Mouse (Mus musculus) lung, embryonic 14.5 days (tissue): Measurements from ENCODE around the gene Msmp. TPM values are rescaled to one million over a fixed set of nuclear protein-coding genes. Genes with fewer than 3 reads are reported as not detected.

Source experiments
- ATAC-seq: fragments of 200-750 bp; cut with Nextera tagmentation; 2 replicates; pipeline ENCODE4 v1.8.0; 2017; ENCODE audit warnings: mild to moderate bottlenecking, moderate TSS enrichment, moderate library complexity; ENCODE audit not compliant: insufficient read depth
- DNase-seq: peaks from one replicate; pipeline ENCODE4 v3.0.0-alpha.2; 2015
- H3K27ac ChIP-seq: fragments of 300-500 bp; sonication (generic); 2 replicates; pipeline ENCODE4 v1.5.1; 2014; ENCODE audit warnings: low read depth, mild to moderate bottlenecking, moderate library complexity
- H3K27me3 ChIP-seq: fragments of 300-500 bp; sonication (generic); 2 replicates; pipeline ENCODE4 v1.6.1; 2014; ENCODE audit warnings: low read length, control low read depth; ENCODE audit not compliant: insufficient read depth
- H3K36me3 ChIP-seq: fragments of 300-500 bp; sonication (generic); 2 replicates; pipeline ENCODE4 v1.6.1; 2014; ENCODE audit warnings: control low read depth; ENCODE audit not compliant: insufficient read depth
- H3K4me1 ChIP-seq: fragments of 300-500 bp; sonication (generic); 2 replicates; pipeline ENCODE4 v1.6.1; 2014; ENCODE audit warnings: antibody characterized with exemption, control low read depth; ENCODE audit not compliant: insufficient read depth
- H3K4me2 ChIP-seq: fragments of 300-500 bp; sonication (generic); 2 replicates; pipeline ENCODE4 v1.6.1; 2014; ENCODE audit warnings: mild to moderate bottlenecking
- H3K4me3 ChIP-seq: fragments of 300-500 bp; sonication (generic); 2 replicates; pipeline ENCODE4 v1.5.1; 2014; ENCODE audit warnings: low read depth, low read length
- H3K9ac ChIP-seq: fragments of 300-500 bp; sonication (generic); 2 replicates; pipeline ENCODE4 v1.6.1; 2014
- H3K9me3 ChIP-seq: fragments of 300-500 bp; sonication (generic); 2 replicates; pipeline ENCODE4 v1.6.1; 2016; ENCODE audit warnings: low read depth, low read length, control low read depth
- CTCF ChIP-seq: IDR thresholded peaks from 2 replicates; pipeline ENCODE4 v1.5.1; 2016; ENCODE audit warnings: antibody characterized with exemption, low read depth
- WGBS: fragments of 180-500 bp; shearing (Covaris S2); extraction: QIAGEN DNeasy Blood & Tissue Kit; methylation state at CpG from one replicate; pipeline ENCODE4 v1.1.7; 2014; 5-methylcytosine and 5-hydroxymethylcytosine counted together
- polyA plus RNA-seq: library from polyadenylated mRNA; unstranded; fragments of >200 nt; fragmentation: Nextera tagmentation; extraction: Ambion mirVana; gene quantifications from 2 replicates; pipeline ENCODE4 v1.2.1, GENCODE M21; 2014

Gene Msmp
- polyA plus RNA-seq, 1 experiment from 2014 or later = not detected

DNA sequence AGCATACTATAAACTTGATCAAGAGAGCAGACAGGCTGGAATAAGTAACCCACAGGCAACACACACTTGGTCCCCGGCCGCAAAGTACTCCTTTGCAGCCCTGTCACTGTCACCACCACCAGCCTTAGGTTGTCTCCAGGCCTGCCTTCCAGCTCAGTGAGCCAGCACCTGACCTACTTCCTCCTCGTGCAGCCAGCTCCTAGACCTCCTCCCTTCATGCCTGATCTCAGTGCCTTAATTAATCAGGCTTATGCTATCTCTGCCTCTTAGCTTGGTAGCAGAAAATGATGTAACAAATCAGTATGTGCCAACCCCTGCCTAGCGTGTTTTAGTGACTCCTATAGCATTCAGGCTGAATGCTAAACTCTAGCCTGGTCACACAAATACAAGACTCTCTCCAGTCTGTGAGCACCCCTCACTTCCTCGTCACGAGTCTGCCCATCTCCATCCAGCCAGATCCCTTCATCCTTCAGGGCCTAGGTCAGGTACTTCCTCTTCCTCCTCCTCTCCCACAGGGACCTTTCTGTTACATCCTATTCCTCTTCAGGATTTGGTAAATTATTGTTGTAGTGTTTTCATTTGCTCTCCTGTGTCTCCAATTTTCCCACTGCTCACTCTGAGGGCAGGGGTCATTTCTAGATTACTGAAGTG, 12.8 kb downstream of the Msmp start:
- Histone ChIP-seq H3K36me3 (peaks cover 76% of the 10 kb centered on the region), H3K27me3 (no peaks in the 10 kb centered on the region), H3K4me3 (no peak overlapping the region), H3K4me1 (no peaks in the 10 kb centered on the region), H3K9me3 (no peaks in the 10 kb centered on the region), H3K4me2 (no peak overlapping the region), H3K9ac (no peak overlapping the region), H3K27ac (no peak overlapping the region)
- DNase-seq (no peak), ATAC-seq (no peak)
- 78% methylated on average over 6 of the region's 6 CpGs for WGBS
- TF ChIP-seq CTCF = no peak

DNA sequence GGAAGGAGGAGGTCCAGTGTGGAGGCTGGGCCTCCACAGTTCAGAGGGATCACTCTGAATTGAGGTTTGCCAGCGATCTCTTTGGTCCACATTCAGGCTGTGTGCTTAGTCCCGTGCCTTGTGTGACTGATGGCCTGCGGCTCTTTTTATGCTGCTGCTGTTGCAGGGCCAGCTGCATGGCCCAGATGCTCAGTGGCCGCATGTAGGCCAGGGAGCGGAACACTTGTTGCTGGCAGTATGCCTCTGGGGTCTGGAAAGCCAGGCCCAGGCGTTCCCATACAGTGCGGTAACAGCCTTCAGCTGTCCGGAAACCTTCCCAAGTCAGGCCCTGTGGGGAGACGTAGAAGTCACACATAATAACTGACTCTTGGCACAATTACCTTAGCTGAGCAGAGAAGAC, 17.2 kb downstream of the Msmp start:
- no peak overlapping the region for H3K4me3 ChIP-seq
- no peak overlapping the region for H3K4me2 ChIP-seq
- WGBS = 86% methylated on average over 9 of the region's 9 CpGs
- no peak for DNase-seq
- no peak for TF ChIP-seq CTCF
- no peak overlapping the region for H3K9ac ChIP-seq
- H3K4me1 ChIP-seq = no peaks in the 10 kb centered on the region
- no peak overlapping the region for H3K27ac ChIP-seq
- H3K27me3 ChIP-seq = no peaks in the 10 kb centered on the region
- H3K36me3 ChIP-seq = peaks cover 76% of the 10 kb centered on the region
- ATAC-seq = no peak
- H3K9me3 ChIP-seq = no peaks in the 10 kb centered on the region

DNA sequence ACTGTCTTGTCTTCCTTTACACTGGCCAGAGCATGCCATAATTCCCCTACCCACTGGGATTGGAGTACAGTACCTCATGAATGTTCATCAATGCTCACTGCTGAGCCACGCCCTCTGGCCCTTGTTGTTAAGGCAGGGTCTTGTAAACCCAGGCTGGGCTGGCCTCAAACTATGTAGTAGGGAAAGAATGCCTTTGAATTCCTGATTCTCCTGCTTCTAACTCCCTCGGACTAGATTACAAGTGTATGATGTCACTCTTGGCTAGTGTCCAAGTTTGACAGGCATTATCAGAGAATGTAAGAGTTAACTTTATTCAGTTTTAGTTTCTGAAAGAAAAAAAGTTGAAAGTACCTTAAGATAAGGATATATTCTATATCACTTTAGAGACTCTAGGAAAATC, 20.1 kb downstream of the Msmp start:
- no peak overlapping the region for H3K27ac ChIP-seq
- ATAC-seq (no peak), DNase-seq (peak; percentile 59)
- H3K9me3 ChIP-seq = no peaks in the 10 kb centered on the region
- WGBS = 39% methylated on average over 2 of the region's 2 CpGs
- no peak for TF ChIP-seq CTCF
- no peak overlapping the region for H3K4me2 ChIP-seq
- no peak overlapping the region for H3K4me3 ChIP-seq
- no peaks in the 10 kb centered on the region for H3K27me3 ChIP-seq
- peaks cover 17% of the 10 kb centered on the region; the same call in 1 of the 2 replicates for H3K4me1 ChIP-seq
- H3K9ac ChIP-seq = no peak overlapping the region
- peaks cover 47% of the 10 kb centered on the region for H3K36me3 ChIP-seq

DNA sequence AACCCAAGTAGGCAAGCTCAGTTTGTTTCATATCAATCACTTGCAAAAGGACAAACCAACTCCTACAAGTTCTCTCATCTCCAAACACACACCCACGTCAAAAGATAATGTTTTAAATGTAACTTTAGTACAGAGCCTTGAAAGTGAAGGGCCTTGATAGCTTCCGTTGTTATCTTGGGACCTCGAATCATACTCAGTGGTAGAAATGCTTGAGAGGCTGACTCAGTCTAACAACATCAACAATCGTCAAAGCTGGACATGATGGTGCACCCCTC, 20.8 kb downstream of the Msmp start:
- peak overlapping the region; percentile 85 for H3K4me3 ChIP-seq
- H3K36me3 ChIP-seq = peaks cover 40% of the 10 kb centered on the region
- H3K9ac ChIP-seq = peak overlapping the region; percentile 96; the same call in 1 of the 2 replicates
- no peak for ATAC-seq
- WGBS = 74% methylated on average over 4 of the region's 4 CpGs
- TF ChIP-seq CTCF = no peak
- no peaks in the 10 kb centered on the region for H3K27me3 ChIP-seq
- H3K27ac ChIP-seq = no peak overlapping the region
- DNase-seq = no peak
- peak overlapping the region; percentile 92 for H3K4me2 ChIP-seq
- H3K4me1 ChIP-seq = peaks cover 23% of the 10 kb centered on the region
- H3K9me3 ChIP-seq = no peaks in the 10 kb centered on the region

DNA sequence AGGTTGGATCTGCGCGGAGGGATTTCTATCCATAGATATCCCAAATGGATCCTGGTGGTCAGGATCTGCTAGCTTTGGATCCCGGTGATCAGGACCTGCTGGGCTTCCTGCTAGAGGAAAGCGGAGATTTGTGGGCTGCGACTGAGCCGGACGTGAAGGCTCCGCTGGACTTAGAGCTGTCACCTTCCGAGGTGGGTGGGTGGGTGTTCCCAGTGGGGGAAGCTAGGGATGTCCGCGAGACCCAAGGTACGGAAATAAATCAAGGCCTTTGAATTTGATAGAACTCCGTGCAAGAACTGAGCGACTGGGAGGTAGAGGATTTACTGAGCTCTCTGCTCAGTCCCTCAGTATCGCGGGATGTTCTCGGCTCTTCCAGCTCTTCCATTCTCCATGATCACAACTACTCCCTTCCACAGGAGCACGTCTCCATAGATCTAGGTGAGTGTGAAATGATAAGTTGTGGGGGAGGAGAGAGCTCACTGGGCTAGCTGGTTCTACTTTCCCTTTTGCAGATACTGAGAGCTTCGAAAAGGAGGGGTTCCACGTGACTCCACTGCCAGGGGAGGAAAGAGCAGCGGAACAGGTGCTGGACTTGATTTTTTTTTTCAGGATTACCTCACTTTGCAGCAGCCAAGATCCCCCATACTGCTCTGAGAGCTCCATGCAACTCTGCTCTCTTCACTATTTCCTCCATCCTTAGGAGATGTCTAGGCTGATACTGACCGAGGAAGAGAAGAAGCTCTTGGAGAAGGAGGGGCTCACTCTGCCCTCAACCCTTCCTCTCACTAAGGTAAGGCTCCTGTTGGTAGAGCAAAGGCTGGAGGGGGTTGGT, 21.3 kb downstream of the Msmp start:
- 4% methylated on average over 22 of the region's 22 CpGs for WGBS
- ATAC-seq (peak; percentile 3), DNase-seq (no peak)
- H3K9me3 ChIP-seq = no peaks in the 10 kb centered on the region
- H3K27me3 ChIP-seq = no peaks in the 10 kb centered on the region
- H3K9ac ChIP-seq = peak overlapping the region; percentile 96
- H3K4me1 ChIP-seq = peaks cover 28% of the 10 kb centered on the region
- H3K36me3 ChIP-seq = peaks cover 35% of the 10 kb centered on the region
- peak overlapping the region; percentile 100 for H3K27ac ChIP-seq
- TF ChIP-seq CTCF = no peak
- H3K4me3 ChIP-seq = peak overlapping the region; percentile 85
- H3K4me2 ChIP-seq = peak overlapping the region; percentile 92

DNA sequence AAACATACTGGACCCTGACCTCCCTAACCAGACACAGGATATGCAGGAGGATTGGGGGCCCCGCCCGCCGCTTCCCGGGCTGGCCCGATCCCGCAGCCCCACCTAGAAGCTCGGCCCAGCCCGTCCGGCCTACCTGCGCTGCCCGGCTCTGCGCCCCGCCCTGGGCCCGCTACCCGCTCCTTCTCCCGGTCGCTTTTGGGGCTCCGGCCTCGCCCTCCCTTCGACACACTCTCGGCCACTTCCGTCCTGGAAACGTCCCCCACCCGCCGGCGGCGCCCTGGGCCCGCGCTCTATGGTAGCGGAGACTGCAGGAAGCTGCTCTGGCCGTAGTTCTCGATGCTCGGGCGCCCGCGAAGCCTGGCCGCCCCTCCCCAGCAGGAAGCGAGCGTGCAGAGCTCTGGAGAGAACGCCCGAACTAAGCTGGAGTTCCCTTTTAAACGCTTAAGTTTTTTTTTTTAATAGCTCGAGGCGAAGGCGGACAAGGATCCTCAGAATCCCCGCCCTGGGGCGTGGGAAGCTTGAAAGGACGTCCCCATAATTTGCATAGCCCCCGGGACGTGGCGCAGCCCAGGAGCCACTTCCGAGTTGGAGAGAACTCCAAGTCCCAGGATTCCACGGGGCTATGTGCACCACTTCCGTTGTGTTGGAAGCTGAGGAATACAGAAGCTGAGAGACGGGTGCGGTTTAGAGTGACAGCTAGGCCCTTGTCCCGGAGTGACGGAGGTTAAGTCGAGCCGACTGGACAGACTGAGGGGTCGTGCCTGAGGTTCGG, 22.1 kb downstream of the Msmp start, which contains the start of the genes Creb3 and Tln1:
Creb3 (plus strand) TSS at position 336 of the 772 bp plus-strand sequence.
Tln1 (minus strand) TSS at position 695 of the 772 bp plus-strand sequence.
- peaks cover 35% of the 10 kb centered on the region for H3K4me1 ChIP-seq
- WGBS = under 1% methylated on average over 62 of the region's 62 CpGs

More for the DNA sequence above, 22.1 kb downstream of the Msmp start, which contains the start of the genes Creb3 and Tln1:
- peak within 1 kb of the TSS; percentile 100 for H3K27ac ChIP-seq
- H3K4me2 ChIP-seq = peak within 1 kb of the TSS; percentile 92
- peak within 1 kb of the TSS; percentile 96 for H3K9ac ChIP-seq
- H3K9me3 ChIP-seq = no peaks in the 10 kb centered on the region
- DNase-seq (peak; percentile 98), ATAC-seq (peak; percentile 90)
- no peaks in the 10 kb centered on the region for H3K27me3 ChIP-seq
- H3K36me3 ChIP-seq = peaks cover 27% of the 10 kb centered on the region
- H3K4me3 ChIP-seq = peak within 1 kb of the TSS; percentile 85
- 0 out of 2 replicates have a peak, but pooled peaks have one; percentile 2 for TF ChIP-seq CTCF
